Mouse (Mus musculus) kidney, postnatal 14 days (tissue): ENCODE data around the gene Gm32742.
A peak's percentile ranks its signal among the peaks of the same experiment; 100 is the strongest.

Experiments used
- DNase-seq: peaks from one replicate; pipeline ENCODE4 v3.0.0; 2022; ENCODE audit warnings: mixed read lengths

Gene Gm32742

DNA sequence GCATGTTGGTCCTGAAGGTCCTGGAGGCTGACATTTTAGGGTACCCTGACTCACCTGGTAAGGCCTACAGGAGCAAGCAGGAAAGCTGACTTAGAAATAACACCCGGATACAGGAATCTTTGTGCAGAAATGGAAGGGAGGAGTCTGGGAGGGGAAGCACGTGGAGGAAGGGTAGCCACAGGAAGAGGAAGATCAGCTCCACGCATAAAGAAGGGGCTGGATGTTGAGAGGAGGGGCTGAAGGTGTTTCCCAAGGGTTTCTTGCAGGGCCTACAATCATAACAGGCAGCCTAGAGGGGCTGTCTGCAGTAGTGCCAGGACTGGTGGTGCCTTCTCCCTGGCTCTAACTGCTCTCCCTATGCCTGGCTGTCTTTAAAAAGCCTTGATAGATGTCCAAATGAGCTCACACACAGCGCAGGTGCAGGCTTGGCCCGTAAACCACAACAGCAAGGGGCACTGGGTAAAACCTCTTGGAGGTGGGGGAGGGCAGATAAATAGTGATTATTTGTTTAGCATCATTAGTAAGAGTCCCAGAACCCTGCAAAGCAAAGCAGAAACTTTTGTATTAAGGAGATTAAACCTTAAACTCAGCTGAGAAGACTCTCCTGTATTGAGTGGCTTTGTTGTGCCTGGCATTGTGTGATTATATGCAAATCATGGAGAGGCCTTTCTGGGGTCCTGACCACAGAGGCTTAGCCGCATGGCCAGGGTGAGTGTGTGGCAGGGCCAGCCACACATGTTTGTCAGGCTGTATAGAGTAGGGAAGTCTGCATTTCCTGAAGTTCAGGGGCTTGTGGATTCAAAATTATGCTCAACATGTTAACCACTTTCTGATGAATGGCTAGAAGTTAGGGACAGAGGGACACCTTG, at the start of gene Gm32742:
Gene Gm32742 (minus strand): TSS at position 206 of the 869 bp plus-strand sequence.
- DNase-seq = no peak

DNA sequence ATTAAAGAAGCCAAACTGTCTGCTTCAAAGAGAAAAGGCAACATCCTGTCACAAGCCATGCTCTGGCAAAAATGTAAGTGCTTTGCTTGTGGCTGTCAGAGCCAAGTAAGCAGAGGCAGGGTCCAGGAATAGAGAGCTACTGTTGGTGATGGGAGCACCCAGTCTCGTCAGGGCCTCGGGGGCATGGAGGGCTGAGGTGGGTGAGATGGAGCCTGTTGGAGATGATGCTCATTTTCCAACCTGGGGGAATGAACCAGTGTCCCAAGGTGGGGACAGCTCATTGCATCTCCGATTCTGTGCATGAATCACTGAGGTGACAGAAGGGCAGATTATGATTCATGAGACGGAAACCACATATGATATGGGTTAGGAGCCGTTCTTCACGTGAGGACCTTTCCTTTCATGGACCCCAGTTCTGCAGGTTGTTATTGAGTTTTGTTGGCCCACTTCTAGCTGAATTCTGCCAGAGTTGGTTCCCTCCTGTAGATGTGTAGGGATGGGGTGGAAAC, 48.5 kb upstream of the Gm32742 start:
- no peak for DNase-seq

DNA sequence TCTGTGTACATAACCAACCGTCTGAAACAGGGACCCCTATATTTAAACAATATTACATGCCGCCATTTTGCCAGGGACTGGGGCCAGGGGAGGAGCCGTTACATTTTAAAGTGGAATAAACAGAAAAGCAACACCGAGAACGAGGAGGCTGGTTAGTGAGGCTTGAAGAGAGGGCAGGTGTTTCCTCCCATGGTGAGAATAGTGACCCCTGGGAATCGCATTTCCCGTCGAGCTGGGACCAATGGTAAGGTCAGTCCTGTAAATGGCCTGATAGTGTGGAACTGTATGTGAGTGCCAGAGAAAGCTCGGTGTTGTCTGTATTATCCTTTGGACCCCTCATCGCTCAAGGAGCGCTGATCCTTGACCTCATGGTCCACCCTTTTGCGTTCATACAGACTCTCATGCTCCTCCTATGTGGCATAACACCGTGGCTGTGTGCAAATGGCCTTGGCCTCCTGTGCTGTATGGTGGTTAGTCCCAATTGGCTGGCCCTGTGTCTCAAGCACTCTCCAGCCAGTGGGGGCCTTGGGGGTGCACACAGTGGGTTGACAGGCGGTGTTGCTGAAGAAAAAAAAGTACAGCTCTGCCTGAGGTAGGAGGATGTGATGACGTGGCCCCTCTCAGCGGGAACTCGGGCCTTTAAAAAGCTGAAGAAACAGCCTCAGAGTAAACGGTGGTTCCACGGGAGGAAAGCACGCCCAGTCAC, 47.9 kb upstream of the Gm32742 start, which contains the start of gene Pou2af1:
Gene Pou2af1 (plus strand): TSS at position 686 of the 706 bp plus-strand sequence.
- no peak for DNase-seq

GRCm38 (mm10) chr9:51211191-51211590, 45.9 kb upstream of the Gm32742 start:
- DNase-seq = peak; percentile 16

DNA sequence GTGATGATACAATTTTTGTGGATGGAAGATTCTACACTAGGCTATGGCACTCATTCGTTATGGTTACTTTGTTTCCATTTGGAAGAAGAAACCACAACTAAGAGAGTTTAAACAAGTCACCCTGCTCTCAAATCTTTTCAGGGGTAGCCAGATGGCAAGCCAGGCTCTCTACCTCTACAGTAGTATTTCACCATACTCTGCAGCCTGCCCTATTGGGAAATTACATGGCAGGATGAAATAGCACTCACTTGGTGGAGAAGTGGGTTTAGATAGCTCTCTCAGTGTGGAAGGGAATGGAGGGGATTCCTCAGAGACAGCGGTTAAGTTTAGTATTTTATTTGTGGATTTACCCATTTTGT, 43.6 kb upstream of the Gm32742 start:
- DNase-seq = no peak

GRCm38 (mm10) chr9:51194790-51195189, 29.5 kb upstream of the Gm32742 start:
- DNase-seq = no peak

DNA sequence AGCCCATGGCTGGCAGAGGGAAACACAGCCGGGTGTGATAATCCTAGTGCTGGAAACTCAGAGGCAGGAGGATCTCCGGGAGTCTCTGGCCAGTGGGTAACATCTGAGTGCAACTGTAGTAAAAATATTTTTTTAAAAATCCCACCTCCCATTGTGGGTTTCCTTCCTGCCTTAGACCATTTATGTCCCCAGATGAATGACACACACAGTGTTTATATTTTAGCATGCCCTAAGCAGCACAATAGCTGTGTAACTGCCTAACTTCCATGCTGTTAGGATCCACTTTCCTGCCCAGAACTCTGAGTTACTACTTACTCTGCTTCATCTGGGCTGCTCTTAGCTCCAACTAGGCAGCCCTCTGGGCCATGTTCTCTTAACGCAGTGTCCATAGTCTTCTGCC, 25.3 kb upstream of the Gm32742 start:
- DNase-seq = no peak

- no peak for DNase-seq
These were observed 20.6 kb upstream of the Gm32742 start for GRCm38 (mm10) chr9:51185871-51186270.

GRCm38 (mm10) chr9:51185386-51185785, 20.1 kb upstream of the Gm32742 start:
- DNase-seq = no peak

GRCm38 (mm10) chr9:51182716-51183710, 17.7 kb upstream of the Gm32742 start:
- no peak for DNase-seq

DNA sequence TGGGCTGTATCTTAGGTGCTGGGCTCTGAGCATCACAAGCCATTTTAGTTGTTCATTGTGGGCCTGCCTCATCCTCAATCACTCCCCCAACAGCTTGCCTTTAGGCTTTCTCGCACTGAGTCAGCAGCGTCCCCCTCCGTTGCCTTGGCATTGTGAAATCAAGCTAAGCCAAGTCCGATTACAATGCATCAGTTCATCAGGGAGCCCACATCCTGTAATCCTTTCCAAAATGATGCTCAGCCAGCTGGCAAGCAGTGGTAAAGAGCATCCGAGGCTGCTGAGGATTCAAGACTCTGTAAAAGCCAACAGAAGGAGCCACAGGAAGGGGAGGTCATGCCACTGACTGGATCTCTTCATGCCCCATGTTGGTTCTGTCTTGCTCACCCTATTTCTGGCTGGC, 15.3 kb upstream of the Gm32742 start:
- no peak for DNase-seq

- DNase-seq = no peak
These were observed 13.0 kb upstream of the Gm32742 start for GRCm38 (mm10) chr9:51178297-51178696.

DNA sequence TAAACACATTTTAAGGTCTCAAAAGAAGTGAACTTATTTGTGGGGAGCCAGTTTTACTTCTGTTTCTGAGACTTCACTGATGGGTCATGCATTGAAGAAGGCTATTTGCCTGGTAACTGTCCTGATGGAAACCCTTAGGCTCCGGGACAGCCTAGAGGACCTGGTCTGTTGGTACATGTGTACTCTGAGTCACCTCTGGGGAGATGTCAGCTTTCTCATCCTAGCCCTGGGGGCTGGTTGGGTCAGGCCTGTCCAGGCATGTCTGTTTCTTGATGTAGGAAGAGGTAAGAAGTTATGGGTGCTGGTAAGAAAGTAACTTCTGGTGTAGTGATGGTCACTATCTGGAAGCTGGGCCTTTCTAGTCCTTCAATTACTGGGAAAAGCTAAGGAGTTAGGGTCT, 10.4 kb upstream of the Gm32742 start:
- no peak for DNase-seq

DNA sequence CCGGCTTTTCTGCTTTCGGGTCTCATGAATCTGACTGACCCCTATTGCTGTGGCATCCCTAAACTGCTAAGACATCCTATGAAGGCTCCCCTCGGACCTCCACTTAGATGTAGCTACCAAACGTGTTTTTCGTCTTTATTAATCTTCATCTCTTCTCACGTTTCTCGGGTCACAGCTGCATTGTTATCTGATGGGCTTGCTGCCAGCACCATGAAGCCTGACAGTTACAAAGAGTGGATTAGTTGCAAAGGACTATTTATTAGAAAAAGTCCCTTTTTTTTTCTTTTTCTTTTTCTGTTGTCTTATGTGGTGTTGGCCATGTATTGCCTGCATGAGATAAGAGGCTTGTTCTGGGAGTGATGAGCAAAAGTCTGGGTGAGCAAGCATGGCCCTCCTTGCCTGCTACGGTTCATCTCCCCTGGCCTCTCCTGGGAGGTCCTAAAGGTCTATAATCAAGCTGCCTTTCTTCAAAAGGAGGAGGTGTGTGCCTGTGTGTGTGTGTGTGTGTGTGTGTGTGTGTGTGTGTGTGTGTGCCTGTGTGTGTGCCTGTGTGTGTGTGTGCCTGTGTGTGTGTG, 9.7 kb upstream of the Gm32742 start:
- peak; percentile 12 for DNase-seq

- no peak for DNase-seq
These were observed 5.0 kb upstream of the Gm32742 start for GRCm38 (mm10) chr9:51170298-51170697.

- DNase-seq = no peak
These were observed 3.8 kb upstream of the Gm32742 start for GRCm38 (mm10) chr9:51169133-51169532.

GRCm38 (mm10) chr9:51168698-51169097, 3.4 kb upstream of the Gm32742 start:
- DNase-seq = no peak

- peak; percentile 14 for DNase-seq
These were observed 2.6 kb upstream of the Gm32742 start for GRCm38 (mm10) chr9:51167954-51168353.

DNA sequence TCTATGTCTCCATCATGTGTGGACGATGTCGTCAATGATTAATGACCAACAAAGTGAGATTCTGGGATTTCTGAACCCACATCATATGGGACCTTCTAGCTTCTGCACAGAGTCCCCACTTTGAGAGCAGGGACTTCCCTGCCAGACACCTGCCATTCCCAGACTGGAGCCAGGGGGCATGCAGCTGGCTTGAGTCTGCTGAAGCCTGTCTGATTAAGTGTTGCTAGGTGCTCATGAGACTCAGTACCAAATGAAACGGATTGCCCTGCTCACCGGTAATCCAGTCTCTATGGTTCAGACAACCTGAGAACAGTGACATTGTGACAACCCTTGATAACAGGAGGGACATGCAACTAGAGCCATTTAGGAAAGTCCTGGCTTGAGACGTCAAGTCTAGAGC, 1.3 kb downstream of the Gm32742 start:
- no peak for DNase-seq

GRCm38 (mm10) chr9:51161771-51162388, 3.4 kb downstream of the Gm32742 start:
- peak; percentile 80 for DNase-seq

DNA sequence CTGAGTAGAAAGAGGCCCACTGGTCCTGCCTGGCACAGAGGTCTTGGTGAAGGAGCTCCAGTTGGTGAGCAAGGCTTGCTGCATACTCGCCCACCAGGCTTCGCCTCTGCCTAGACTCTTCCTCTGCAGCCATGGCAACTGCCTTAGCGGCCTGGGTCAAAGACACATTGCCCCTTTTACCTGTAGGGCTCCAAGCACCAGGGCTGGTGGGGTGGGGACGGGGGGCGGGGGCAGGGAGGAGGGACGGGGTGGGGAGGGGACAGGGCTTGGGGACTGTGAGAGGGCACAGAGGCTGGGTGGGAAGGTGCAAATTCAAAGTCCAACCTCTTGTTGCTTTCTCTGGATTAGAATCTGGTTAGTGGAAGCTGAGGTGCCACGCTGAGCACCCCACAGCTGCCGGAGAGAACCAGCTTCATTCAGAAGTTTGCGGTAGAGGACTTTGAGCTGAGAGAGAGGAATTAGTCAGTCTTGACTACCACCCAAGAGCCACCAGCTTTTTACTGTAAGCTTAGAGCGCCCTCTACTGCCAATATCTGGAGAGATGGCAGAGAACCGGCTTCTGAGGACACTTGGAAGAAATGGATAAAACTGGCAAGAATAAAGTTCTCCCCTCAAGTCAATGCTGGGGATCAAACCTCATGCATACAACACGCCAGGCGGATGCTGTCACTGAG, 13.1 kb downstream of the Gm32742 start:
- DNase-seq = peak; percentile 74
